Mouse (Mus musculus): ENCODE results near the gene Zfp946.

Zfp946 gene

DNA sequence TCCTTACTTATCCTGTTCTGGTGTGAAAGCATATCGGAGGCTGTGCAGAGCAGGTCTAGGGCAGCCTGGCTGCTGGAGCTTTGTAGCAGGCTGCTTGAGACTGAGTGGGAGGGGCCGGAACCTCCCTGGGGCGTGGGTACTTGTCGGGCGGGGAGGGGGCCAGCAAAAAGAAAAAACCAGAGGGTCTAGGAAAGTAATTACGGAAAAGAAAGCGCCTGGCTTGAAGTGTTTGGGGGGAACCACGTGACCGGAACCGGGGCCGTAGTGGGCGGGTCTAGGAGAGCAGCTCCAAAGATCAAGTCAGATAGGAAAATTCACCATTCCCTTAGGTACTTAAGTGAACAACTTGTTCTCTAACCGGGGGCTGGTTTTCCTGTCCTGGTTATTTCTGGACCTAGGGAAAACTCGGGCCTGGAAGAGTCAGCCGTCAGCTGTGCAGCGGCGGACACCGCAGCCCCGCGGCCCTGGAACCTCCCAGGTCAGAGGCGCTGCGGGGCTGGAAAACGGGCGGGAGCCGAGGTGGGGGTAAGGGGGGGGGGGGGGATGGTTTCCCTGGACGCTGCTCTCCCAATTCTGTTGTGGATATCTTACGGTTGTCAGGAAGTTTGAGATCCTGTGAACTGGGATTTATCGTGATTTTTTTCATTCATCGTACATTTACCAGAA lies at the start of gene Zfp946:
Gene Zfp946, plus strand, starts transcription at position 271 of the 666 bp plus-strand sequence.
- DNase-seq, result peak; percentile 59 to 76

DNA sequence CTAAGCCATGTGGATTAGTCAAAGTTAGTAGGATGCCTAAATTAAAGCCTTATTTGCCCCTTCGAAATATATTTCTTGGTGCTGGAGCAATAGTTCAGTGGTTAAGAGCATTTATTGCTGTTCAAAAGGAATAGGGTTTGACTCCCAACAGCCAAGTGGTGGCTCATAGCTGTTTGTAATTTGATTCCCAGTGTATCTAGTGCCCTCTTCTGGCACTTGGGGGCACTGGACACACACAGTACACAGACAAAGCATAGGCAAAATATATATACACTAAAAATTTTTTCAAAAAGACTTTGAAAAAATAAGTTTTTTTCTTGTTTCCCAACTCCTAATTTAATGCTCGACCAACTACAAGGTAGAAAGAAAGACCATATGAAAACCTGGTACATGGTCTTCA lies 13.3 kb upstream of the Zfp946 start:
- peak in 1 of 2 experiments; percentile 46 for DNase-seq

DNA sequence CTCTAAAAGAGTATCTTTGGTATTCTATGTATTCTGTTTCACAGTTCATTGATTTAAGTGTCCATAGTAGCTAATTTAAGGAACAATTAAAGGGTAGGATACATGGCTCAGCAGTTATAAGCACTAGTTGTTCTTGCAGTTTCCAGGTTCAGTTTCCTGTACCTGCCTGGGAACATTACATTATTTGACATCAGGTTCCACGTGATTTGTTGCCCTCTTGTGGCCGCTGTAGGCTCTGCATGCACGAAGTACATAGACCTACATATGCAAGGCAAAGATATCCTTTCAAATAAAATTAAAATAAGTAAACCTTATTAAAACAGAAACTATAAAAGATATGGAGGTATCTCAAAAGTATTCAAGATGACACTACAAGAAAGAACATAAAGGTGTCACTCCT lies 6.5 kb upstream of the Zfp946 start:
- peak; percentile 36 to 77 for DNase-seq

DNA sequence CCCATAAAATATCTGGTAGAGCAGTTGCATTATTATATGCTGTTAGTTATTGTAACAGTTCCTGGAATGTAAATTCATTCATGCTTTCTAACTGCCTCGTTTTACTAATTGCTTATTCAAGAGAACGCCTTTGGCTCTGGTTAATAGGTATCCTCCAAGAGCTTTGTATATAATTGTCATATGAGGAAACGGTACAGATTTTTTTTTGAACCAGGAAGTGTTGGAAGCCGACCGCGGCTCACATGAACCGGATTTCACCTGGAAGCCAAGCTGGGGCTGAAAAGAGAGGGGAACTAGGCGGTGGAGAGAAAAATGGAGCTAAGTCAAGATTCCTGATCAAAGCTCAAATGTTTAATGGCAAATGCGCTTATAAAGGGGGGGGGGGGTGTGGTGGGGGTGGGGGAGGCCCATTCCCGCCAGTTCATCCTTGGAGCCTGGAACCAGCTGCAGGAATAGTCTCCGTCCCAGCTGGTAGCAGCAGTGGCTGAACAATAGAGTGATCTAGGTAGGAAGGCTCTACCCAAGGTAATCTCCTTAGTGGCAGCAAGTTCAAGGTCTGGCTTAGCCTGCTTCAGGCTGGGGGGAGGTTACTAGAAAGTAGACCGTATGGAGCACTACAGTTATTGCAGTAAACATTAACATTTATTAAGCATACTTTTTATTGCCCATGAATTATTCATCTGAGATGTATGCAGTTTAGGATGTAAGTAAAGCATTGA lies 773 bp downstream of the Zfp946 start:
- DNase-seq, result peak in 1 of 2 experiments; percentile 7

DNA sequence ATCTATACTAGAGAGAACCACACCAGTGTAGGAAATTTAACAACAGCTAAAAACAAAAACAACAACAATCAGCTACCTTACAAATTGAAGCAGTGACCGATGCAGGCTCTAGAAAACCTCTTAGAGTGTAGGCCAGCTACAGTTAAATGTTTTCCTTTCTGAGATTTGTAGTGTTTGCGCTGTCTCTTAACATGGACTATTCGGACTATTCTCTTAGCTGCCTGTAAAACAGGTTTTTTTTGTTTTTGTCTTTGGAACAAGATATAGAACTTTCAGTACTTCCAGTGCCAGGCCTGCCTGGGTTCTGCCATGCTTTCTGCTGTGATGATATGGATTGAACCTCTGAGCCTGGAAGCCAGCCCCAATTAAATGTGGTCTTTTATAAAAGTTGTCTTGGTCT lies 23.7 kb downstream of the Zfp946 start:
- DNase-seq, result no peak

DNA sequence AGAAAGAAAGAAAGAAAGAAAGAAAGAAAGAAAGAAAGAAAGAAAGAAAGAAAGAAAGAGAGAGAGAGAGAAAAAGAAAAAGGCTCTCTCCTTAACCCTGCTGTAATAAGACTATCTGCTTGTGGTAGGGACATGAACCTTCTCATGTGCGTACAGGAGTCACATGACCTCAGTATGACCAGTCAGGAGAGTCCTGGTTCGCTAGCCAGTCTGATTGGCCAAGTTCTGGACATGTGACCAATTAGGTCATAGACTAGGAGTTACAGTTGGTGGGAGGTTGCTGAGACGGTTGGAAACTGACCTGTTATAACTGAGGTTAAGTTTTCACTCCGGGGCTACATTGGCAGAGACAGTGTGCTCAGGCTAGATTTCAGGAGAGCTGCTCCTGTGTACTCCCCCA lies 73.1 kb downstream of the Zfp946 start:
- DNase-seq, result no peak

Measured in spleen, adult 18-20 months (tissue).